Mouse (Mus musculus) CH12.LX (cell line): ENCODE results near the gene Lrfn4. TPM values are rescaled to one million over a fixed set of nuclear protein-coding genes. Genes with fewer than 3 reads are reported as not detected.

Experiments
- DNase-seq: peaks from one replicate; pipeline ENCODE4 v3.0.0-alpha.2; 2013; ENCODE audit errors: extremely low read depth
- H3K27ac ChIP-seq: 2 replicates; pipeline ENCODE4 v1.5.1; 2012; ENCODE audit warnings: low read depth, mild to moderate bottlenecking, control low read depth, moderate library complexity; ENCODE audit not compliant: insufficient read depth
- H3K27me3 ChIP-seq: replicated peaks from 2 replicates; pipeline ENCODE3; 2012; ENCODE audit warnings: inconsistent platforms
- H3K36me3 ChIP-seq, 2 experiments: replicated peaks in 1 of 2; 2 replicates each; pipeline versions ENCODE3 to v1.6.1; 2012; ENCODE audit warnings: inconsistent platforms in 1 of 2, low read length in 1 of 2, mild to moderate bottlenecking in 1 of 2, mixed read lengths in 1 of 2, moderate library complexity in 1 of 2; ENCODE audit not compliant: control insufficient read depth in 1 of 2, insufficient read depth in 1 of 2
- H3K4me1 ChIP-seq, 2 experiments: 2 replicates each; pipeline ENCODE4 v1.6.1; 2012; ENCODE audit warnings: inconsistent platforms in 1 of 2, moderate library complexity in 1 of 2; ENCODE audit not compliant: insufficient read depth in 2 of 2, control insufficient read depth in 1 of 2
- H3K4me2 ChIP-seq: 2 replicates; pipeline ENCODE4 v1.6.1; 2012; ENCODE audit warnings: low read depth, mild to moderate bottlenecking, control low read depth; ENCODE audit not compliant: poor library complexity, insufficient read depth, severe bottlenecking
- H3K4me3 ChIP-seq, 3 experiments: fragments of 150-350 bp in 1 of 3; sonication (generic) in 1 of 3; replicated peaks in 1 of 3; 2 replicates each; pipeline versions ENCODE3 to v1.5.1; 2011 to 2012; ENCODE audit warnings: low read depth in 2 of 3, low read length in 2 of 3, mild to moderate bottlenecking in 2 of 3, moderate library complexity in 2 of 3, control low read depth in 1 of 3, improper control_type of control experiment in 1 of 3, inconsistent platforms in 1 of 3, mixed read lengths in 1 of 3; ENCODE audit not compliant: poor library complexity in 1 of 3
- H3K79me2 ChIP-seq: replicated peaks from 2 replicates; pipeline ENCODE4 v1.6.1; 2012; ENCODE audit warnings: mild to moderate bottlenecking, moderate library complexity; ENCODE audit not compliant: control insufficient read depth, poor library complexity, insufficient read depth, severe bottlenecking; ENCODE audit errors: extremely low read depth
- H3K9ac ChIP-seq: 2 replicates; pipeline ENCODE4 v1.6.1; 2012; ENCODE audit warnings: low read depth, mild to moderate bottlenecking, control low read depth, moderate library complexity; ENCODE audit not compliant: insufficient read depth
- H3K9me3 ChIP-seq: replicated peaks from 2 replicates; pipeline ENCODE3; 2012; ENCODE audit warnings: low read length, inconsistent platforms, mixed read lengths
- BHLHE40 ChIP-seq: IDR thresholded peaks from 2 replicates; pipeline ENCODE4 v1.6.1; 2011; ENCODE audit warnings: mild to moderate bottlenecking, low read depth, low read length, improper control_type of control experiment
- CHD1 ChIP-seq: IDR thresholded peaks from 2 replicates; pipeline ENCODE4 v1.6.1; 2012; ENCODE audit warnings: low read depth, low read length, improper control_type of control experiment, inconsistent platforms
- CTCF ChIP-seq, 2 experiments: IDR thresholded peaks in 1 of 2; conservative IDR thresholded peaks in 1 of 2; 2 replicates each; pipeline ENCODE4 v1.5.1; 2011 to 2012; ENCODE audit warnings: low read depth in 2 of 2, low read length in 2 of 2, improper control_type of control experiment in 1 of 2, inconsistent platforms in 1 of 2, mild to moderate bottlenecking in 1 of 2, moderate library complexity in 1 of 2
- E2F4 ChIP-seq: IDR thresholded peaks from 2 replicates; pipeline ENCODE4 v1.6.1; 2011; ENCODE audit warnings: low read depth, low read length, improper control_type of control experiment; ENCODE audit not compliant: insufficient replicate concordance
- ELF1 ChIP-seq: IDR thresholded peaks from 2 replicates; pipeline ENCODE4 v1.6.1; 2014; ENCODE audit warnings: low read depth, mild to moderate bottlenecking, inconsistent platforms, low read length, improper control_type of control experiment
- ETS1 ChIP-seq: conservative IDR thresholded peaks from 2 replicates; pipeline ENCODE4 v1.6.1; 2012; ENCODE audit warnings: low read depth, mild to moderate bottlenecking, inconsistent platforms, low read length, improper control_type of control experiment, moderate library complexity
- JUND ChIP-seq: conservative IDR thresholded peaks from 2 replicates; pipeline ENCODE4 v1.6.1; 2011; ENCODE audit warnings: low read depth, low read length, improper control_type of control experiment
- KAT2A ChIP-seq: IDR thresholded peaks from 2 replicates; pipeline ENCODE4 v1.6.1; 2012; ENCODE audit warnings: low read length, improper control_type of control experiment, inconsistent platforms; ENCODE audit not compliant: insufficient replicate concordance
- MAZ ChIP-seq: IDR thresholded peaks from 2 replicates; pipeline ENCODE4 v1.6.1; 2012; ENCODE audit warnings: low read depth, mild to moderate bottlenecking, inconsistent platforms, low read length, improper control_type of control experiment, moderate library complexity
- MXI1 ChIP-seq: IDR thresholded peaks from 2 replicates; pipeline ENCODE4 v1.6.1; 2011; ENCODE audit warnings: mild to moderate bottlenecking, low read depth, low read length, improper control_type of control experiment
- NELFE ChIP-seq: IDR thresholded peaks from 2 replicates; pipeline ENCODE4 v1.6.1; 2011; ENCODE audit warnings: low read depth, low read length, improper control_type of control experiment
- NRF1 ChIP-seq: IDR thresholded peaks from 2 replicates; pipeline ENCODE4 v1.6.1; 2014; ENCODE audit warnings: low read depth, mild to moderate bottlenecking, inconsistent platforms, low read length, improper control_type of control experiment, moderate library complexity
- PAX5 ChIP-seq: IDR thresholded peaks from 2 replicates; pipeline ENCODE4 v1.6.1; 2012; ENCODE audit warnings: low read length, inconsistent platforms, mixed read lengths
- POLR2AphosphoS2 ChIP-seq: IDR thresholded peaks from 2 replicates; pipeline ENCODE4 v1.6.1; 2011; ENCODE audit warnings: low read depth, low read length, improper control_type of control experiment
- RAD21 ChIP-seq: IDR thresholded peaks from 2 replicates; pipeline ENCODE4 v1.6.1; 2011; ENCODE audit warnings: low read depth, mild to moderate bottlenecking, low read length, improper control_type of control experiment, moderate library complexity
- RCOR1 ChIP-seq: conservative IDR thresholded peaks from 2 replicates; pipeline ENCODE4 v1.6.1; 2012; ENCODE audit warnings: low read depth, mild to moderate bottlenecking, inconsistent platforms, low read length, improper control_type of control experiment
- SIN3A ChIP-seq: IDR thresholded peaks from 2 replicates; pipeline ENCODE4 v1.6.1; 2012; ENCODE audit warnings: low read length, improper control_type of control experiment, inconsistent platforms
- SMC3 ChIP-seq: IDR thresholded peaks from 2 replicates; pipeline ENCODE4 v1.6.1; 2011; ENCODE audit warnings: low read depth, low read length, improper control_type of control experiment
- TBP ChIP-seq: conservative IDR thresholded peaks from 2 replicates; pipeline ENCODE4 v1.6.1; 2011; ENCODE audit warnings: low read depth, low read length, improper control_type of control experiment
- TCF12 ChIP-seq: IDR thresholded peaks from 2 replicates; pipeline ENCODE4 v1.6.1; 2014; ENCODE audit warnings: low read depth, mild to moderate bottlenecking, inconsistent platforms, low read length, improper control_type of control experiment
- UBTF ChIP-seq: IDR thresholded peaks from 2 replicates; pipeline ENCODE4 v1.6.1; 2012; ENCODE audit warnings: low read depth, mild to moderate bottlenecking, inconsistent platforms, low read length, improper control_type of control experiment, moderate library complexity
- USF1 ChIP-seq: IDR thresholded peaks from 2 replicates; pipeline ENCODE4 v1.6.1; 2014; ENCODE audit warnings: low read depth, mild to moderate bottlenecking, inconsistent platforms, low read length, improper control_type of control experiment
- ZKSCAN1 ChIP-seq: IDR thresholded peaks from 2 replicates; pipeline ENCODE4 v1.6.1; 2012; ENCODE audit warnings: low read depth, inconsistent platforms, low read length, improper control_type of control experiment, borderline replicate concordance
- ZNF384 ChIP-seq: IDR thresholded peaks from 2 replicates; pipeline ENCODE4 v1.6.1; 2012; ENCODE audit warnings: low read depth, low read length, improper control_type of control experiment, inconsistent platforms
- dilution Hi-C: fragments of 300-500 bp; cut with MboI; formaldehyde crosslinking; loops from 2 replicates; pipeline ENCODE4 v1.14.3; 2020; ENCODE audit warnings: low sequenced_read_pairs; ENCODE audit not compliant: extremely low pct_unique_long_range_greater_than_20kb, extremely low pct_ligation_motif_present
- in situ Hi-C: fragments of 300-500 bp; cut with MboI; formaldehyde crosslinking; loops from 3 replicates; pipeline ENCODE4 v1.14.3; 2019; ENCODE audit warnings: low sequenced_read_pairs, low pct_ligation_motif_present, low pct_unique_long_range_greater_than_20kb, mixed read lengths
- polyA plus RNA-seq: library from polyadenylated mRNA; unstranded; fragments of >175 nt; gene quantifications from 2 replicates; pipeline ENCODE4 v1.2.1, GENCODE M21; 2012; ENCODE audit warnings: low read depth; ENCODE audit not compliant: insufficient read length
- total RNA-seq, 2 experiments: library from RNA; depleted of rRNA; stranded (reverse); fragments of 300-350 nt in 1 of 2; fragments of >200 nt in 1 of 2; gene quantifications; 2 replicates each; pipeline ENCODE4 v1.2.3; 2012 to 2014

Lrfn4 gene
- total and polyA plus RNA-seq, 3 experiments: 0.75 to 2.3 (median 1.9) TPM

DNA sequence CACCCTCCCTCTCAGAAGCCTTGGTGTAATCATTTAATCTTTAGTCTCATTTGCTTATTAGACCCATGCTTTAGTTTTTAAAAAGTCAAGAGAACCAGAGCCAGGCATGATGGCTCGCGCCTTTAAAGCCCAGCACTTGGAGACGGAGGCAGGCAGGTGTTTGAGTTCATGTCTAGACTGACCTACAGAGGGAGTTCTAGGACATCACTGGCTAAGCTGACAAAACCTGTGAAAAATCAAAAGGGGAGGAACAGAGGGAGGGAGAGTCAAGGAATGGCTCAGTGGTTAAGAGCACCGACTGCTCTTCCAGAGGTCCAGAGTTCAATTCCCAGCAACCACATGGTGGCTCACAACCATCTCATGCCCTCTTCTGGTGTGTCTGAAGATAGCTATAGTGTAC lies 20.5 kb upstream of the Lrfn4 start:
- H3K9me3 ChIP-seq: no peaks in the 10 kb centered on the region
- no peak overlapping the region for H3K9ac ChIP-seq
- no peak overlapping the region for H3K4me2 ChIP-seq
- dilution Hi-C loops: no loop called here
- no peaks in the 10 kb centered on the region for H3K79me2 ChIP-seq
- DNase-seq: no peak
- no peaks in the 10 kb centered on the region for H3K36me3 ChIP-seq
- H3K27me3 ChIP-seq: peaks cover 7% of the 10 kb centered on the region
- TF ChIP-seq SMC3: no peak
- TF ChIP-seq NRF1: no peak
- no peak for TF ChIP-seq RCOR1
- no peak for TF ChIP-seq CHD1
- no peak for TF ChIP-seq MAZ
- peak; percentile 8 for TF ChIP-seq RAD21
- no peak for TF ChIP-seq SIN3A
- no peak for TF ChIP-seq NELFE
- TF ChIP-seq TBP: no peak
- TF ChIP-seq CTCF (conservative IDR thresholded peaks at IDR 0.05 in 1 of 2, IDR thresholded peaks at IDR 0.05 in 1 of 2; ENCODE audit: low read depth in 2 of 2, low read length in 2 of 2): peak in 1 of 2 experiments; percentile 26; a peak in 2 of 4 replicates
- TF ChIP-seq POLR2AphosphoS2: no peak
- no peak for TF ChIP-seq E2F4
- TF ChIP-seq PAX5: no peak
- TF ChIP-seq JUND: no peak
- TF ChIP-seq USF1: no peak
- TF ChIP-seq ELF1: no peak
- H3K27ac ChIP-seq: no peak overlapping the region
- no peaks in the 10 kb centered on the region for H3K4me1 ChIP-seq
- in situ Hi-C loops: loop anchor here (25.0 kb wide), 2 partner anchors 226 to 351 kb away; partner anchors contain the start of genes Ctsf and Npas4
- H3K4me3 ChIP-seq: no peak overlapping the region

DNA sequence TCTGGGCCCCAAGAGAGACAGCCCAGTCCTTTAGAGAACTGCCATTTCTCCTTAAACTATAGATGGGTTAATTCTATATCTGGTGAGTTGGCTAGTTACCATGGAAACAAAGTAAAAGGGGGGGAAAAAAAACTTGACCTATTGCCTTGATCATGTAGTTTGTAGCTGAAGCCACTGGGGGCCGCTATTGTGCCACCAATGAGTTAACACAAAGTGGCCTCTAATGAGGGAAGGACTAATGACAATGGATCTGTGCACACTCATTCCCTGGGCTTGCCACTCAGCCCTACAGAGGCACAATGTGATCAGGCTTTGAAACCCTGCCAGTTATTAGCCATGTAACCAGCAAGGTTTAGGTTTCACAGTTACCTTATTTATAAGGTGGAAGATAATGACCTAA lies 13.4 kb upstream of the Lrfn4 start:
- DNase-seq: peak; percentile 79
- TF ChIP-seq CTCF (conservative IDR thresholded peaks at IDR 0.05 in 1 of 2, IDR thresholded peaks at IDR 0.05 in 1 of 2; ENCODE audit: low read depth in 2 of 2, low read length in 2 of 2) (peak; percentile 87 to 92), USF1 (no peak), E2F4 (no peak), ETS1 (no peak), JUND (no peak), ZKSCAN1 (no peak), BHLHE40 (no peak), SMC3 (peak; percentile 75), TCF12 (no peak), UBTF (no peak), ZNF384 (peak; percentile 84), POLR2AphosphoS2 (no peak), MXI1 (no peak), KAT2A (no peak), RAD21 (peak; percentile 90)
- Histone ChIP-seq H3K9me3 (no peaks in the 10 kb centered on the region), H3K36me3 (peaks cover 2 to 7% of the 10 kb centered on the region in 2 experiments), H3K4me3 (no peak overlapping the region), H3K27me3 (peaks cover under 1% of the 10 kb centered on the region), H3K9ac (no peak overlapping the region), H3K27ac (no peak overlapping the region), H3K79me2 (no peaks in the 10 kb centered on the region; the same call in 1 of the 2 replicates), H3K4me2 (no peak overlapping the region), H3K4me1 (peaks cover 10 to 37% of the 10 kb centered on the region in 2 experiments; a peak in 3 of 4 replicates)
- dilution Hi-C loops (no loop called here), in situ Hi-C loops (loop anchor here (5.0 to 25.0 kb wide), 4 partner anchors 113 to 358 kb away; partner anchors contain the start of genes 2010003K11Rik, Ctsf and Npas4)
